Mouse (Mus musculus) heart, postnatal 0 days (tissue): ENCODE measurements around the gene Fcrla. TPM values are rescaled to one million over a fixed set of nuclear protein-coding genes. Genes with fewer than 3 reads are reported as not detected.

Experiments
- ATAC-seq: fragments of 200-750 bp; cut with Nextera tagmentation; 2 replicates; pipeline ENCODE4 v1.8.0; 2017; ENCODE audit warnings: low read depth, moderate number of reproducible peaks, moderate library complexity; ENCODE audit not compliant: insufficient read depth
- DNase-seq: peaks from one replicate; pipeline ENCODE4 v3.0.0-alpha.2; 2016; ENCODE audit warnings: low spot score
- H3K27ac ChIP-seq: fragments of 300-500 bp; sonication (generic); 2 replicates; pipeline ENCODE4 v1.5.1; 2014; ENCODE audit warnings: low read depth, mild to moderate bottlenecking
- H3K27me3 ChIP-seq: fragments of 300-500 bp; sonication (generic); 2 replicates; pipeline ENCODE4 v1.6.1; 2014; ENCODE audit warnings: low read length, mixed read lengths; ENCODE audit not compliant: control insufficient read depth, insufficient read depth
- H3K36me3 ChIP-seq: fragments of 300-500 bp; sonication (generic); replicated peaks from 2 replicates; pipeline ENCODE4 v1.6.1; 2014; ENCODE audit warnings: low read length, mixed read lengths; ENCODE audit not compliant: control insufficient read depth, insufficient read depth
- H3K4me1 ChIP-seq: fragments of 300-500 bp; sonication (generic); 2 replicates; pipeline ENCODE4 v1.6.1; 2014; ENCODE audit warnings: antibody characterized with exemption; ENCODE audit not compliant: control insufficient read depth, insufficient read depth
- H3K4me2 ChIP-seq: fragments of 300-500 bp; sonication (generic); 2 replicates; pipeline ENCODE4 v1.6.1; 2014; ENCODE audit warnings: low read depth, mild to moderate bottlenecking, low read length, moderate library complexity
- H3K4me3 ChIP-seq: fragments of 300-500 bp; sonication (generic); 2 replicates; pipeline ENCODE4 v1.5.1; 2014; ENCODE audit warnings: low read depth, low read length
- H3K9ac ChIP-seq: fragments of 300-500 bp; sonication (generic); replicated peaks from 2 replicates; pipeline ENCODE4 v1.6.1; 2014; ENCODE audit warnings: low read depth, low read length, mixed read lengths
- H3K9me3 ChIP-seq: fragments of 300-500 bp; sonication (generic); replicated peaks from 2 replicates; pipeline ENCODE4 v1.6.1; 2016; ENCODE audit warnings: low read length; ENCODE audit not compliant: control insufficient read depth
- CTCF ChIP-seq: IDR thresholded peaks from 2 replicates; pipeline ENCODE4 v1.5.1; 2016; ENCODE audit warnings: antibody characterized with exemption, control low read depth, low read depth
- EP300 ChIP-seq: IDR thresholded peaks from 2 replicates; pipeline ENCODE4 v1.6.1; 2016; ENCODE audit warnings: antibody characterized with exemption, low read depth
- WGBS: fragments of 180-500 bp; shearing (Covaris S2); extraction: QIAGEN DNeasy Blood & Tissue Kit; methylation state at CpG from one replicate; pipeline ENCODE4 v1.1.7; 2014; 5-methylcytosine and 5-hydroxymethylcytosine counted together
- polyA plus RNA-seq: library from polyadenylated mRNA; unstranded; fragments of >200 nt; fragmentation: Nextera tagmentation; extraction: Ambion mirVana; gene quantifications from 2 replicates; pipeline ENCODE4 v1.2.1, GENCODE M21; 2015
- total RNA-seq: library from RNA; depleted of rRNA; stranded (reverse); fragments of >200 nt; gene quantifications from 2 replicates; pipeline ENCODE4 v1.2.3, GENCODE M21; 2014; ENCODE audit warnings: low replicate concordance; rRNA removed

The Fcrla gene
- total and polyA plus RNA-seq, 2 experiments from 2014 or later, result 0.23 TPM; not detected in 1

DNA sequence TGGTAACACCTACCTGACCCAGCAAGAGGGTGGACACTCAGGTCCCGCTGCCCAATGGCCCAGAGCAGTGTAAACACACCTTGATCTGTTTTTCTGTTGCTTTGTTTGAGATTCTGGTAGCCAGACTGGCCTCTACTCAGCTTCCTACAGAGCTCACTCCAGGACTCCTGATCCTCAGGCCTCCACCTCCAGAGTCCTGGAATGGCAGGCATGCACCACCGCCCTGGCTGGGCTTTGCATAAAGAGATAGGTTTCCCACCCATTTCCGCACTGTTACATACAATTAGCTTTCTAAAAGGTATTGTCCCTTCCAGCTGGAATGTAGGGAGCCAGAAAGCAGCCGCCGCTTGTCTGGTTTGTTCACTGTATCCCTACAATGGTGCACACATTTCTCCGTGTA, 56.0 kb downstream of the Fcrla start:
- Histone ChIP-seq H3K4me3 (no peak overlapping the region), H3K36me3 (peaks cover 21% of the 10 kb centered on the region), H3K4me2 (no peak overlapping the region), H3K9ac (no peak overlapping the region), H3K4me1 (peaks cover 7% of the 10 kb centered on the region; the same call in 1 of the 2 replicates), H3K27me3 (no peaks in the 10 kb centered on the region), H3K9me3 (no peaks in the 10 kb centered on the region), H3K27ac (no peak overlapping the region)
- no peak for DNase-seq
- TF ChIP-seq CTCF, result no peak
- TF ChIP-seq EP300, result no peak
- WGBS, result 86% methylated on average over 6 of the region's 6 CpGs
- ATAC-seq, result no peak

- 13% methylated on average over 14 of the region's 14 CpGs for WGBS
- TF ChIP-seq EP300 (no peak), CTCF (no peak)
- H3K27ac ChIP-seq, result no peak overlapping the region
Measured at GRCm38 (mm10) chr1:170868905-170869283, 58.5 kb downstream of the Fcrla start.

DNA sequence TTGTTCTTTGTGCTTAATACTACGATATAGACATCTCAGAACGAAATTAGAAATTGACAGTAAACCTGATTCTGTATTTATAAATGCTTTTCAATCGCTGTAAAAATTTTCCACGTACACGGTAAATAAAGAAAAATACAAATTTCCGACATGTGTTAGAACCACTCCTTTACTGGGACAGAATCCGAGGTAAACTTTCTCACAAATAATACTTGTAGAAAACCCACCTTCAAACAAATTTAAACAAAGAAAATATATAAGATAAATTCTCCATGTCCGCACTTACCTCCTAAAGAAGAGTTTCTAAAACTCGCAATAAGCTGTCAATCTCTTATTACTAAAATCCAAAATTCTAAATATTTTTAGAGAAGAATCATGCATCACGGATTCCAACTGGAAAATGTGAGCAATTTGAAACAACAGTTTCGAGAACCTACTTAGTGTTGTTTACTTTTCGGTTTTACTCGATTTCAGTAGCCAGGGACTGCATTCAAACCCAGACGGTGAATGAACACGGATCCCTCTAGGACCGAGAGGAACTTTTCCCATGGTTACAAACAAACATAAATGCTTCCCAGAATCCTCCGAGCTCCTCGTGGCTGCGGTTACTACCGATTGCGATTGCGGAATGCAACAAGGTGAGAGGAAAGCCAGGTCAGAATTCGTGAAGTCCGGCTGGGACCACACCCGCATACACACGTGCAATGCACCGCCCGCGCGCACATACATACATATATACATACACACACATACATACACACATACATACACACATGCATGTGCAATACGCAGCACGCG, 59.1 kb downstream of the Fcrla start:
- Histone ChIP-seq H3K4me1 (peaks cover 14% of the 10 kb centered on the region), H3K27me3 (no peaks in the 10 kb centered on the region), H3K9ac (peak overlapping the region; percentile 88), H3K4me2 (peak overlapping the region; percentile 90), H3K36me3 (peaks cover 8% of the 10 kb centered on the region; the same call in 1 of the 2 replicates), H3K27ac (peak overlapping the region; percentile 79), H3K9me3 (no peaks in the 10 kb centered on the region), H3K4me3 (peak overlapping the region; percentile 76)
- TF ChIP-seq CTCF, result no peak
- no peak for TF ChIP-seq EP300
- DNase-seq (peak; percentile 91), ATAC-seq (peak; percentile 79)
- under 1% methylated on average over 33 of the region's 33 CpGs for WGBS

More at GRCm38 (mm10) chr1:170868905-170869283, 58.5 kb downstream of the Fcrla start:
- ATAC-seq (no peak), DNase-seq (no peak)
- Histone ChIP-seq H3K36me3 (peaks cover 12% of the 10 kb centered on the region), H3K27me3 (no peaks in the 10 kb centered on the region), H3K4me2 (peak overlapping the region; percentile 90), H3K9me3 (no peaks in the 10 kb centered on the region), H3K4me1 (peaks cover 14% of the 10 kb centered on the region), H3K9ac (peak overlapping the region; percentile 88), H3K4me3 (peak overlapping the region; percentile 76)

GRCm38 (mm10) chr1:170867691-170868105, 59.7 kb downstream of the Fcrla start, which contains the start of gene Atf6:
Gene Atf6, minus strand, starts transcription at chr1:170867771.
- no peak for TF ChIP-seq EP300
- TF ChIP-seq CTCF, result no peak
- ATAC-seq (peak; percentile 86), DNase-seq (peak; percentile 93)
- no peaks in the 10 kb centered on the region for H3K27me3 ChIP-seq
- H3K9me3 ChIP-seq, result no peaks in the 10 kb centered on the region
- peaks cover 14% of the 10 kb centered on the region for H3K4me1 ChIP-seq
- peak within 1 kb of the TSS; percentile 88 for H3K9ac ChIP-seq
- H3K4me2 ChIP-seq, result peak within 1 kb of the TSS; percentile 90
- 0 out of 2 replicates have a peak, but pooled peaks cover 5% of the 10 kb centered on the region for H3K36me3 ChIP-seq
- WGBS, result 0% methylated on average over 25 of the region's 25 CpGs
- H3K4me3 ChIP-seq, result peak within 1 kb of the TSS; percentile 76
- H3K27ac ChIP-seq, result peak within 1 kb of the TSS; percentile 79

Other genes starting within 250 kb of the Fcrla start
- gene Atf6, start 59.8 kb downstream of the Fcrla start, total RNA-seq, result 41.2 and 41.5 TPM in 2 replicates
- 11.2 and 13.0 TPM in 2 replicates for gene Atf6, start 59.8 kb downstream of the Fcrla start, polyA plus RNA-seq
- gene Gm26620, start 42.5 kb downstream of the Fcrla start, total RNA-seq, result 1.6 and 4.3 TPM in 2 replicates
- 1.0 and 1.4 TPM in 2 replicates for gene Gm26620, start 42.5 kb downstream of the Fcrla start, polyA plus RNA-seq
- 13.0 and 15.6 TPM in 2 replicates for gene Dusp12, start 42.0 kb downstream of the Fcrla start, total RNA-seq
- 19.3 and 21.7 TPM in 2 replicates for gene Dusp12, start 42.0 kb downstream of the Fcrla start, polyA plus RNA-seq
- not detected in 2 replicates for gene Fcrlb, start 14.6 kb downstream of the Fcrla start, total RNA-seq
- not detected in 2 replicates for gene Fcrlb, start 14.6 kb downstream of the Fcrla start, polyA plus RNA-seq
- 1.4 and 9.7 TPM in 2 replicates for gene Fcgr2b, start 49.0 kb upstream of the Fcrla start, total RNA-seq
- 2.0 and 2.3 TPM in 2 replicates for gene Fcgr2b, start 49.0 kb upstream of the Fcrla start, polyA plus RNA-seq
- 0.23 and 1.7 TPM in 2 replicates for gene Fcgr4, start 91.3 kb upstream of the Fcrla start, total RNA-seq
- 0.60 and 1.0 TPM in 2 replicates for gene Fcgr4, start 91.3 kb upstream of the Fcrla start, polyA plus RNA-seq
- gene Fcgr3, start 137.4 kb upstream of the Fcrla start, total RNA-seq, result 11.8 and 13.7 TPM in 2 replicates
- 8.2 and 10.8 TPM in 2 replicates for gene Fcgr3, start 137.4 kb upstream of the Fcrla start, polyA plus RNA-seq
- 3.7 TPM in 1 of 2 replicates, not detected in the other for gene Cfap126, start 186.3 kb upstream of the Fcrla start, total RNA-seq
- gene Cfap126, start 186.3 kb upstream of the Fcrla start, polyA plus RNA-seq, result 2.2 and 3.5 TPM in 2 replicates
- 875 and 891 TPM in 2 replicates for gene Sdhc, start 223.0 kb upstream of the Fcrla start, total RNA-seq
- 754 and 772 TPM in 2 replicates for gene Sdhc, start 223.0 kb upstream of the Fcrla start, polyA plus RNA-seq
- gene Mpz, start 223.1 kb upstream of the Fcrla start, total RNA-seq, result 1.6 and 2.0 TPM in 2 replicates
- 0.05 and 0.49 TPM in 2 replicates for gene Mpz, start 223.1 kb upstream of the Fcrla start, polyA plus RNA-seq